8 mouse cellular contexts compared by ENCODE assay signal in the genomic region with DNA sequence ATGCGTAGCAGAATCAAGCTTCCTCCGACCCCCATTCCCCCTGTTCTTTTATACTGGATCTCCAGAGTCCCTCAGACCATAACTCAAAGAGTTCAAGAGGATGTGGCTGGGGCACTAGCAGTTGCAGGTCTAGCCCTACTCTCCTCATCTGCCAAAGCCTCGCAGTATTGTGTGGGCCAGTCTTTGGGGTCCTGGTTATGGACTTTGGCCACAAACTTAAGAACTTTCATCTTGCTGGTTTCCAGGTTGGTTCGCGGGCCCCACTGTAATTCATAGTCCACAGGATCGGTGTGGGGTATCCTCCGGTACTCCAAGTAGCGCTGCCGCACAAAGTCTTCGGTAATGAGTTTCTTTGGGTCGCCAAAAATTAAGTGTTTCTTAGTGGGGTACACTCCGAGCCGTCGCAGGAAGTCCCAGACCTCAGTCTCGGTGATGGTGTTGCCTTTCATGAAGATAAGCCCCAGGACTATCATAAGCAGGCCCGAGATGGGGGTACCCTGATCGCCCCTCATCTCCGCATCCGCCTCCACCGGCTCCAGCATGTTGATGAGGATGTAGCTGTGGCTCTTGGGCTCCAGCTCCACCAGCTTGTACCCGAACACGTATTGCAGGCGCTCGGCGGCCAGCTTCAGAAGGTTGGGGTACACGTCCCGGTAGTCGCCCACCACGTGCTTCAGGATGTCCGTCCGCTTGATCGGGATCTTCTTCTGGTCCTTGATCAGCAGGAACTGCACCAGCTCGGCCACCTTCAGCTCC. TPM values are rescaled to one million over a fixed set of nuclear protein-coding genes. Genes with fewer than 3 reads are reported as not detected.
DNase-seq lines count a peak whose midpoint lies in the region; ATAC-seq and TF ChIP-seq lines count a peak whose summit lies in the region.

No protein-coding gene starts in this region.

- 2% methylated on average over 33 of the region's 33 CpGs for WGBS in liver, adult 2 months

- DNase-seq in liver, adult 2 months (ENCODE audit: extremely low read depth, low read depth, low spot score), result no peak
- DNase-seq in liver, result no peak
- peak; percentile 26 for DNase-seq in c-Kit-negative CD71-positive TER-119-positive erythroid progenitor cells, embryonic 14.5 days (ENCODE audit: low read depth, low spot score)
- DNase-seq in adrenal gland, postnatal 36 days, result no peak
- DNase-seq in urinary bladder, postnatal 36 days (ENCODE audit: low spot score in 2 of 2), result no peak
- DNase-seq in gastrocnemius, postnatal 14 days, result no peak

- H3K4me1 ChIP-seq in liver, adult 2 months (ENCODE audit: control insufficient read depth, insufficient read depth, low read length), result peaks cover 9% of the 10 kb centered on the region

- ATAC-seq in hematopoietic stem cell, adult 5-6 weeks (replicated peaks in 1 of 2; ENCODE audit: insufficient read depth in 1 of 2, low FRiP score in 2 of 2, low TSS enrichment in 1 of 2, low read depth in 1 of 2, poor library complexity in 2 of 2, severe bottlenecking in 2 of 2), result peak; percentile 23 to 54
- peak; percentile 45 for ATAC-seq in megakaryocyte progenitor cell, adult 5-6 weeks (replicated peaks; ENCODE audit: poor library complexity)

- H3K79me2 ChIP-seq in liver, adult 2 months (ENCODE audit: control insufficient read depth, insufficient read depth, low read length), result no peaks in the 10 kb centered on the region

- H3K27me3 ChIP-seq in liver, adult 2 months (ENCODE audit: control insufficient read depth, insufficient read depth, low read length), result no peaks in the 10 kb centered on the region

- intact Hi-C loops in gastrocnemius, postnatal 14 days (cut with DNase I; ENCODE audit: low total_unique reads), result no loop called here

- TF ChIP-seq CTCF in liver, adult 2 months (IDR thresholded peaks at IDR 0.05; ENCODE audit: low read depth, low read length), result no peak

- H3K36me3 ChIP-seq in liver, adult 2 months (ENCODE audit: control insufficient read depth, insufficient read depth, low read length), result no peaks in the 10 kb centered on the region

- peak overlapping the region; percentile 78 for H3K27ac ChIP-seq in liver, adult 2 months (replicated peaks; ENCODE audit: insufficient read depth, low read depth, low read length)

- peak overlapping the region; percentile 89 for H3K4me3 ChIP-seq in liver, adult 2 months (ENCODE audit: insufficient read depth, low read depth, low read length)

- H3K9ac ChIP-seq in liver, adult 2 months (ENCODE audit: low read depth, low read length), result peak overlapping the region; percentile 93

- TF ChIP-seq POLR2A in liver, adult 2 months (IDR thresholded peaks at IDR 0.05; ENCODE audit: extremely low read depth, insufficient read depth, low read length), result no peak

RNA-seq across cellular contexts. Expression of a gene that starts 0.6 kb away (rescaled TPM):
- total RNA-seq in liver, adult 2 months (2014; rRNA removed), result 3.5 and 3.7 TPM in 2 replicates
- polyA plus RNA-seq in liver, adult 2 months (2012; rRNA removed), result 4.3 and 5.4 TPM in 2 replicates
- 5.9 and 6.0 TPM in 2 replicates for total RNA-seq in hematopoietic stem cell, adult 5-6 weeks (2017)
- 5.3 and 6.0 TPM in 2 replicates for total RNA-seq in megakaryocyte progenitor cell, adult 5-6 weeks (2015)
- 5.5 and 5.8 TPM in 2 replicates for total RNA-seq in megakaryocyte progenitor cell, adult 5-6 weeks (2017)
- total RNA-seq in adrenal gland, postnatal 36 days (2021), result 1 to 10 TPM; 7.9 to 9.6 TPM
- 1 to 10 TPM; 3.1 to 3.5 TPM for total RNA-seq in gastrocnemius, postnatal 14 days (2021)
